Mouse (Mus musculus) activated CD4-positive, CD25-positive, alpha-beta regulatory T cell, adult 4 months (primary cell): ENCODE measurements around the gene Arf3. TPM values are rescaled to one million over a fixed set of nuclear protein-coding genes. Genes with fewer than 3 reads are reported as not detected.
"Not testable (repeated sequence)": the region's sequence is repeated elsewhere in the genome, so short reads cannot be mapped to it uniquely, and the experiment has no call there.

Experiments
- ATAC-seq: one replicate; pipeline ENCODE4 v1.8.0; 2017
- polyA plus RNA-seq, 2 experiments: library from polyadenylated mRNA; unstranded; fragments of 100-300 nt; shearing (Covaris generic); gene quantifications; one replicate each; pipeline ENCODE4 v1.2.1; 2017

Gene Arf3
- polyA plus RNA-seq, 2 experiments from 2014 or later, result 29.9 to 46.7 TPM

GRCm38 (mm10) chr15:98749093-98749492, 13.9 kb downstream of the Arf3 start:
- ATAC-seq, result no peak

DNA sequence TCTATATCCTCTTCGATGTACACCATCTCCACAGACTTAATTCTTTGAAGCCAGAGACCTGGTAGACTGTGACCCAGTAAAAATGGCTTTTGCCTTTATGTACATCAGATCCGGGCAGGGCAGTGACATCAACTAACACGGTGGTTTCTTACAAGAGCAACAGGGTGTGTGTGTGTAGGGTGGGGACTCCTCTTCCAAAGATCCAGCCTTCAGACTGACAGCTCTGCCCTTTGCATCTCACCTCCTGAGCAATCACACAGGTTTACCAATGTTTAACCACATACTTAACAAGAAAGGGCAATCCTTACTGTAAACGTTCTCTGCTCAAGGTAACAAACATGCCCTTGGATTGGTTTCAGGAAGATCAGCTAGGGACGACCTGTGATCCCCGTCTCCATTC, 15.7 kb downstream of the Arf3 start:
- ATAC-seq, result no peak

DNA sequence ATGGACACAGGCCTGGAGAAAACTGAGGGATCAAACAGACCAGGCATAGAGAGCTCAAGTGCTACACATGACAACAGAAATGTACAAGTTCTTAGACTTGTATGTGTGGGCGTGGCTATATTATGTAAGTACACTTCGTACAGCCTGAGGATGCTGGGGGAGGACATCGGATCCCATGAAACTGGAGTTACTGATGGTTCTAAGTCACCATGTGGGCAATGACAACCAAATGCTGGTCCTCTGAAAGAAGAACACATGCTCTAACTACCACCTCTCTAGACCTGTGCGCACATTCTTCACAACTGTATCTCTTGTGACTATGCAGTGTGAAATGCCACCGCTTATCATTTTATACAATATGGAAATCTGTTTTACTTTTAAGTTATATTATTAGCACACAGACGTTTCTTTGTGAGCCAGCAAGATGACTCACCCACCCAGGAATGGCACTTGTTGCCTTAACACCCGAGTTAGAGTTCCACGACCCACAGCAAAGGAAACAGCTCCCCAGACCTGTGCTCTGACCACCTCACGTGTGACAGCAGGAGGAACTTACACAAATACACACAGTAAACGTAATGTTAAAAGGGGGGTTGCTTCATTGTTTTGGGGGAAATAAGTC, 16.6 kb downstream of the Arf3 start:
- ATAC-seq, result no peak

DNA sequence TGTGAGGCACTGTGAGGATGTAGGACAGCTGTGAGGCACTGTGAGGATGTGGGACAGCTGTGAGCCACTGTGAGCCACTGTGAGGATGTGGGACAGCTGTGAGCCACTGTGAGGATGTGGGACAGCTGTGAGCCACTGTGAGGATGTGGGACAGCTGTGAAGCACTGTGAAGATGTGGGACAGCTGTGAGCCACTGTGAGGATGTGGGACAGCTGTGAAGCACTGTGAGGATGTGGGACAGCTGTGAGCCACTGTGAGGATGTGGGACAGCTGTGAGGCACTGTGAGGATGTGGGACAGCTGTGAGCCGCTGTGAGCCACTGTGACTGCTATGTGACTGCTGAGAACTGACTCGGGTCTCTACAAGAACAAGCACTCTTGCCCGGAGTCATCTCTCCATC, 19.2 kb downstream of the Arf3 start:
- ATAC-seq, result not testable (repeated sequence)

DNA sequence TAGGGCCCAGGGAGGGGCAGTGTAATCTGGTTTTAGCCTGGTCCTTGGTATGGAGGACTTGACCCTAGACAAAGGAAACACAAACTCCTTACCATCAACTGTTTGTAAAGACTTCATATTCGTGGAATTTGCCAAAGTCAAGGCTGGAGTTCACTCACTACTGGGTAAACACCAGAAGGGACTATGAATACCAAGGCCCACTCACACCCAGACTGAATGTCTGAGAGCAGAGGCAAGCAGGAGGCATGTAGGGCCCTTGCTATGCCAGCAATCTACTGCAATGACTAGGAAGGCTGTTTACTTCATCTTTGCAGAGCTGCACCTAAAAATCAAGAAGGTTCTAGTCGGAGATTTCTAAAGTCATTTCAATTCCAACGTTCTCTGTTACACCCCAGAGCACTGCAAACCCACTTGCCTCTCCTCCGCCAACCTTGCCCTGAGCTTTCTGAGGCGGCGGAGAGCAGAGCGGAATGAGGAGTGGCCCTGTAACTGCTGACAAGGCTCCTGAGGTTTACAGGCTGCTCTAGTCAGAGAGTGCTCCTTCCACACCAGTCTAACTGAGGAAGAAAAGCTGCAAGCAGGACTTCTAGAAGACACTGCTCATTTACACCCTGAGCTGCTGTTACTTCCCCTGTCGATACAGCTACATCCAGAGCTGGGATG, 20.1 kb downstream of the Arf3 start:
- no peak for ATAC-seq

DNA sequence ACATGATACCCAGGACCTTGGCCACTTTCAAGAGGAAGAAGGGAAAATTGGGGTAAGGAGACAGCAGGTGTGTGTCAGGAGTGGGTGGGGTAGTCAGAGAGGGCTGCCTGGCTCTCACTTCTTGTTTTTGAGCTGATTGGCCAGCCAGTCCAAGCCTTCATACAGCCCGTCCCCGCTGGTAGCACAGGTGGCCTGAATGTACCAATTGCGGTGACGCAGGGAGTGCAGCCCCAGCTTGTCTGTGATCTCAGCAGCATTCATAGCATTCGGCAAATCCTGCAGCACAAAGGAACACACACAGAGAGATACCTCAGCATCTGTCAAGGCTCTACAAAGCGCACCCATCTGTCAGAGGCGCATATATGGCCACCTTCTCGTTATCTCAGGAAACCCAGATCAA, 22.8 kb downstream of the Arf3 start:
- ATAC-seq, result no peak

DNA sequence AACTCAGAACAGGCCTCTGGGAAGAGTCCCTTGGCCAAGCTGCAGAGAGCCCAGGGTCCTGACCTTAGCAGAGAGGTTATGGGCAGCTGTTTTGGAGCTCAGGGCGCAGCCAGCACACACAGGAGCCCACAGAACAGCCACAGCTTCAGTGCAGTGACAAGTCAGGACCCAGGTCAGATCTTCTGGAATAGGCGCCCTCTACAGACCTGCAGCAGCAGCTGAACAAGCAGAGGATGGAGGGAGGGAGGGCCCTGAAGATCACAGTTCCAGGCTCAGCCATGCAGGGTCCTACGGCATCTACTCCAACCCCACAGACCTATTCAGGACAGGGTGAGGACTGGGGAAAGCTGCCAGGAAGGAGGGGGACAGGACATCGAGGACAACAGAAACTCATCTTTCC, 24.2 kb downstream of the Arf3 start:
- no peak for ATAC-seq

DNA sequence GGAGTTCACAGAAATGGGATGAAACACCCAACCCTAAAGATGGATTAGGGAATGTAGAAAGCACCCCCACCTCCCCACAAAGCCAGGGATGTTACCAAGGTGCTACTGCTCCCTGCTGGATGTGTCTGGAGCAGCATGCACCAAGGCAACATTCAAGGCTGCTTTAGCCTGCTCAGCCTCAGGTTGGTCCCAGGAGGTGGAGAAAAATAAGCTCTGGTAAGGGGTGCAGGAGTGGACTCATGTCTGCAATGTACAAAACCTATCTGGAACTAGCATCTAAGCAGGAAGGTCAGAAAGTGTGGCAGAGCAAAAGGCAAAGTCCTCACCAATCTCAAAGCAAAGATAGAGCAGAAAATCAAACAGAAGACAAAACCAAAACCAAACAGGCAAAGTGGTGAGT, 25.1 kb downstream of the Arf3 start:
- no peak for ATAC-seq

DNA sequence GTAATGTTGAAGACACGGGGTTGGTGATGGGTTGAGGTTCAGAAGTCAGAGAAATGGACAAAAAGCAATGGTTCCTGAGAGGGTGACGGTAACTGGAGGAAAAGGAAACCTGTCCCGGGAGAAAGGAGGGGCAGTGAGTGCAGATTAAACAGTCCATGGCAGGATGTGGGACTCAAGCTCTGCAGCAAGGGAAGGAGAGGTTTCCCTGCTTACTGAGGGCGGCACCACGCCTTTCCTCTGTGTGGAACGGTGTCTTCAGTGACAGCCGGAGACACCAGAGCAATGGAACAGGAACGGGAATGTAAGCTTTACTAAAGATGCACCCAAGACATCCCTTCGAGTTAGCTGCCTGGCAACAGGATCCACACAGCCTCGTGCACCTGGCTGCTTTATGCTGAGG, 26.5 kb downstream of the Arf3 start:
- no peak for ATAC-seq

DNA sequence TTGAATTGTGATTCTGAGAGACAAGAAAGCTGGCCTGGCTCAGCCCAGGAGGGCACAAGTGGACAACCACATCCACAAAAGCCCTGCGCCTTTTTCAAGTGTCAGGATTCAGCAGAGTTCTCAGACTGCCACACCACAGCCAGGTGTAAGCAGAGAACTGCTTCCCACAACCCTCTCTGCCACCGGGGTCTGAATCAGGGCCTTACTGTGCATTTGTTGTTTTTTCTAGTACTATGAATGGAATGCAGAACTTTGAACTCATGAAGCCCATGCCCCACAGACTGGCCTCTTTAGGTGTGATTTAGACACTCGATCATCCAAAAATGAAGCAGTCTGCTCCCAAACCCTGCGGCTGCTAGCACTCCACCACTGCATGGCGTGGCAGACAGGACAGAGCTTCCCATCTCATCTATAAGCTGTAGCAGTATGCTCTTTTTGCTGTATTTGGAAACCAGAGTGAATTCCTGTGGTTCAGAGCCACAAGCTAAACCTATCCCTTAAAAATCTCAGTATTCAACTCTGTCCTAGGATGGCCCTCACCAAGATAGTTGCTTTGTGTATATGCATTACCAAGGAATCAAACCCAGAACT, 28.9 kb downstream of the Arf3 start:
- no peak for ATAC-seq

DNA sequence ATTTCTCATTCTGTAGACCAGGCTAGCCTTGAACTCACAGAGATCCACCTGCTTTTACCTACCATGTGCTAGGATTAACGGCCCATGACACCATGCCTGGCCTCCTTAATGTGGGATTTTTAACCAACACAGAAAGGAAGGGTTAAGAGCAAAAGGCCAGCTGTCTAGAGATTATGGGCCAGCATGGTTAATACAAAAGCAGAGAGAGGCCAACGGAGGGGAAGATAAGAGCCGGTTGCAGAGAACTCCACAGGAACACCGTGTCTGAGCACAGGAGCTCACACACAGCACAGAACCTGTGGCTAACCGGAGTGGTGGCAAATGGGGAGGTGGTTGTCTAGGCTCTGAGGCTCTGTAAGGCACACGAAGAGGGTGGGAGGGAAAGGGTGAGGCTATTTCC, 29.6 kb downstream of the Arf3 start:
- no peak for ATAC-seq

- ATAC-seq, result no peak
Measured at GRCm38 (mm10) chr15:98732006-98732531, 30.9 kb downstream of the Arf3 start.

GRCm38 (mm10) chr15:98730790-98731189, 32.2 kb downstream of the Arf3 start:
- no peak for ATAC-seq

DNA sequence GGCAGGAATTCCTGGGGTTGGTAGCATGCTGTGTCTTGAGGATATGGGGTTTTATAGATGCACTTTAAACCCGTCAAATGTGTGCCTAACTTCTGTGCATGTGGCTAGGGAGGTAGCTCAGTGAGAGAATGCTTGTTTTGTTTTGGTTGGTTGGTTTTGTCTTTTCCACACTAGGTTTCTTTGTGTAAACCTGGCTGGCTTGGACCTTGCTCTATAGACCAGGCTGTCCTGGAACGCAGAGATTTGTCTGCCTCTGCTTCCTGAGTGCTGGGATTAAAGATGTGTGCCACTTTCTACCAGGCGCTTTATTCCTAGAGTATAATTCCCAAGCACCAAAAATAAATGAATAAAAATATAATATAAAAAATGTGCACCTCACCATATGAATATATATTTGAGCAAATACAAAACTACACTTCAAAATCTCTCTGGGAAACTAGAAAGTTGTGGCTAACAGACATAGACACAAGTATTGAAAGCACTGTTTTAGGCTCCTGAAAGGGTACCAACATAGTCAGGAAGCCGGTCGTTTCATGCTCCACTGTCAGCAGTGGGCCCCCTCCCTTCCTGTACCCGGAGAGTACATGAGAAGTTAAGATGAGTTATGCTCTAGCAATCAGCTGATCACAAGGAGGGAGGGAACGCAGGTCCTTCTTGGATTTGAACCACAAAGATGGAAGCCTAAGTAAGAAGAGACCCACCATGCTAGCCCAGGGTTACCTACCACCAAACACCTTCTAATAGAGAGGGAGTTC, 33.0 kb downstream of the Arf3 start:
- no peak for ATAC-seq

GRCm38 (mm10) chr15:98728366-98728765, 34.6 kb downstream of the Arf3 start:
- ATAC-seq, result no peak

DNA sequence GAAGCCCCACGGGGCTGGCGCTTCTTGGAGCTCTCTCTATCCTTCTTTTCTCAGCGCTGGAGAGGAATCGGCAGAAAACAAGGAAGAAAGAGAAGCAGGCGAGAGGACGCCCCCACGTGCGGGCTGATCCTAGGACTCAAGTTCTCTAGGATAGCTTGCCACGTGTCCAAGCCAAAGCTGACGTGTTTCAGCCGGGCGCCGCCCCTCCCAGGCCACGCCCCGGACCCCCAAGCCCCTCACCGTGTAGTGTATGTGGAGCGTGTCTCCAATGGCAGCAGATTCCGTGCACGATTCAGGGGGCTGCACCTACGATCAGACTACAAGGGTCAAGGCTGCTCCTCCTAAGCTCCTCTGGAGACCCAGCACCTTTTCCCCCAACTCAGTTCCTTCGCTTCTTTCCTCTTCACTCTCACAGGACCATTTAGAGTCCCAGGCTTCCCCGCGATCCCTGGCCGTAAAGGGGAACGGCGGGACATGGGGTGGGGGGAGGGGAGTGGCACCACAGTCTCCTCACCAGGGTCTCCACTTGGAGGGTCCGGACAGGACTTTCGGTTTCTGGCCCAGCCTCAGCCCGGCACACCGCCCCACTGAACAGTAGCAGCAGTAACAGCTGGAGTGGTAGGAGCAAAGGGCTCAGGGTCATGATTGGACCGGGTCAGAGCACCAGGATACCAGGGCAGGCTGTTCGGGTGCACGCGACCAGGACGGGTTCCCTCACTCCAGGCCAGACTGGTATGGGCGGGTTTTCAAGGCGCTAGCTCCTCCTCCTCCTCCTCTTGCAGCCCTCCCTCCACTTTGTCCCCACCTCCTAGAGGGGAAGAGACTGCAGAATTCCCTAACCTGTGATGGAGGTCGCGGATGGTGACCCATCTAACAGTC, 35.3 kb downstream of the Arf3 start, which contains the start of gene Fkbp11:
TSS of gene Fkbp11 (minus strand) at position 756 of the 879 bp plus-strand sequence.
- peak; percentile 27 for ATAC-seq

DNA sequence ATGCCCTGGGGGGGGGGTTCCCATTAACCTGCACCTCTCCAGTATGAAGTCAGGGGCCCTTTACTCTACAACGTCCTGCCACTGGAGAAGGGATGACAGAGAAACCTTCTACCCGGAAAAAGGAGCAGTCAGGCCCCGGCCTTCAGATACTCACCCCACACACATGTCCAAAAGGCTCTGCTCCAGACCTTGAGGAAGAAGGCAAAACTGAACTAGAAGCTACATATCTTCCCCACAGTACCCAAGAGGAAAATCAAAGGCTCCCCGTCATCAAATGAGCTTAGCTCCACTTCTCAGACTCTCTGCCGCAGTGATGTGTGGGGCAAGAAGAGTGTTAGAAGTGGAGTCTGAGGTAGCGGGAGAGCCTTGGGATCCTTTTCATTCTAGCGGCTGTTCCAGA, 36.3 kb downstream of the Arf3 start:
- no peak for ATAC-seq

GRCm38 (mm10) chr15:98726079-98726478, 36.9 kb downstream of the Arf3 start:
- no peak for ATAC-seq

DNA sequence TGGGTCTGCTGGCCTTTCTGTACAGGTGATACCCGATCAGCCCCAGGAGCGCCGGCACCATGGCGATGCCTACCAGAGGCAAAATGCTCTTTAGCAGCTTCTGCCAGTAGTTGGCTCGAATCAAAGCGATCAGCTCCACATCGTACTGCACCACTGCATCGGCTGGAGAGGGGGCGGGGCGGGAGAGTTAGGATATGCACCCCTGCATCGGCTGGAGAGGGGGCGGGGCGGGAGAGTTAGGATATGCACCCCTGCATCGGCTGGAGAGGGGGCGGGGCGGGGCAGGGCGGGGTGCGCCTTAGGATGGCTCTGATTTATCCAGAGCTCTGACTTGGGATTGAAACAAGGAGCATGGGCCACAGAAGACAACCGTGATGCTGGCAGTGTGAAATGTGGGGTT, 38.6 kb downstream of the Arf3 start:
- ATAC-seq, result no peak

DNA sequence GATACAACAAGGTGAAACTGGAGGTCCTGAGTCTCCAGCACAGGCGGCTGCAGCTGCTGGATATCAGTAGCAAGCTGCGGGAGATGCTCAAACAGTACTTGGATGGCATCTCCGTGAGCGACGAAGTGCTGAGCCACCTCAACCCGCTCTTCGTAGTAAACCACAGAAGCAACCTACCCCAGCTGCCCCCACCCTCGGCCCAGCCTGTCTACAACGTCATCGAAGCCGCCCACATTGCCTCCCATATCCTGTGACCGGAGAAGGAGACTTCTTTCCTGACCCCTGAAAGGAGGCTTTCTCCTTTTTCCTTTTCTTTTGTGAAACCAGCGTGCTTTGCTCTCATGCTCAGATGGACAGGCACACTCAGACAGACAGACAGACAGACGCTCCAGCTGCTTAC, 40.2 kb downstream of the Arf3 start:
- no peak for ATAC-seq

DNA sequence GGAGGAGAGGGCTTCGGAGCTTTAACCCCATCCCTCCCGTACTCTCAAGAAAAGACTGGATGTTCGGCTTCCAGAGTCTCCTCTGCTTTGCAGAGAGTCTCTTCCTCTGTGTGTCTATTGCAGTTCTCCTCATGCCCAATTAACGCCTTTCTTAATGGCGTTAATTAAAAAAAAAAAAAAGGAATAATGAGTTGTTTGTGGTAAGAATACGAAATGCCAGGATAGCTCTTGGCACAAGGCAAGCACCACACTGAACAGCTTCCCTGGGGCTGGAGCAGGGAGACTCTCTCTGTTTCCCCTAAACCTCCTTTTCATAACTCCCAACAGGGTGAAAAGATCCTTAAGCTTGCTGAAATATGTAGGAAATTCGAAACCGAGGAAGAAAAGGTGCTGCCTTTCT, 40.8 kb downstream of the Arf3 start:
- no peak for ATAC-seq

DNA sequence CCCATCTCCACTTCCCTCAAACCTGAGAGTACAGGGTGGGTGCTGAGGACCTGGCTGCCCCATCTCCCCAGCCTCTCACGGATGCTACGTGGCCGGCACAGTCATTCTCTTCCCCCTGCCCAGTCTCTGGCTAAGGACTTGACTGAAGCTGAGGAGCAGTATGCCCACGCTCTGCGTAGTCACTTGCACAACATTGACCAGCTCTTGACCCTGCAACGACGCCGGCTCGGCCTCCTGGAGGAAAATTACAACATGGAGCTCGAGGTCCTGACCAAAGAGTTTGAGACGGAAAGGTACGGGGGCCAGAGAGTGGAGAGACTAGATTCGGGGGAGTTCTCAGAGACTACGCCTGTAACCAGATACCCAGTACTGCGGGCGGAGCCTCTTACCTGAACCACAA, 45.7 kb downstream of the Arf3 start:
- ATAC-seq, result no peak
